Mouse (Mus musculus) hindbrain, embryonic 10.5 days (tissue): ENCODE measurements around the gene Cox7c. TPM values are rescaled to one million over a fixed set of nuclear protein-coding genes. Genes with fewer than 3 reads are reported as not detected.
"Not testable (repeated sequence)": the region's sequence is repeated elsewhere in the genome, so short reads cannot be mapped to it uniquely, and the experiment has no call there.

ENCODE experiments used
- DNase-seq: peaks from one replicate; pipeline ENCODE4 v3.0.0-alpha.2; 2017; ENCODE audit warnings: low spot score
- H3K27ac ChIP-seq: fragments of 300-500 bp; sonication (generic); 2 replicates; pipeline ENCODE4 v1.5.1; 2016; ENCODE audit warnings: mild to moderate bottlenecking, moderate library complexity
- H3K27me3 ChIP-seq: fragments of 300-500 bp; sonication (generic); 2 replicates; pipeline ENCODE4 v1.6.1; 2016; ENCODE audit warnings: mild to moderate bottlenecking; ENCODE audit not compliant: poor library complexity, insufficient read depth, severe bottlenecking
- H3K36me3 ChIP-seq: fragments of 300-500 bp; sonication (generic); 2 replicates; pipeline ENCODE4 v1.6.1; 2016; ENCODE audit warnings: mild to moderate bottlenecking, moderate library complexity
- H3K4me1 ChIP-seq: fragments of 300-500 bp; sonication (generic); replicated peaks from 2 replicates; pipeline ENCODE4 v1.6.1; 2016; ENCODE audit warnings: mild to moderate bottlenecking
- H3K4me3 ChIP-seq: fragments of 300-500 bp; sonication (generic); 2 replicates; pipeline ENCODE4 v1.5.1; 2016; ENCODE audit warnings: mild to moderate bottlenecking, moderate library complexity
- H3K9me3 ChIP-seq: fragments of 300-500 bp; sonication (generic); 2 replicates; pipeline ENCODE4 v1.6.1; 2016; ENCODE audit warnings: mild to moderate bottlenecking, moderate library complexity
- WGBS: fragments of 180-500 bp; shearing (Covaris S2); methylation state at CpG from one replicate; pipeline ENCODE4 v1.1.7; 2016; 5-methylcytosine and 5-hydroxymethylcytosine counted together
- polyA plus RNA-seq: library from polyadenylated mRNA; unstranded; fragments of >200 nt; fragmentation: Nextera tagmentation; extraction: Ambion mirVana; gene quantifications from 2 replicates; pipeline ENCODE4 v1.2.1, GENCODE M21; 2016

The Cox7c gene
- 623 and 650 TPM in 2 replicates for polyA plus RNA-seq

DNA sequence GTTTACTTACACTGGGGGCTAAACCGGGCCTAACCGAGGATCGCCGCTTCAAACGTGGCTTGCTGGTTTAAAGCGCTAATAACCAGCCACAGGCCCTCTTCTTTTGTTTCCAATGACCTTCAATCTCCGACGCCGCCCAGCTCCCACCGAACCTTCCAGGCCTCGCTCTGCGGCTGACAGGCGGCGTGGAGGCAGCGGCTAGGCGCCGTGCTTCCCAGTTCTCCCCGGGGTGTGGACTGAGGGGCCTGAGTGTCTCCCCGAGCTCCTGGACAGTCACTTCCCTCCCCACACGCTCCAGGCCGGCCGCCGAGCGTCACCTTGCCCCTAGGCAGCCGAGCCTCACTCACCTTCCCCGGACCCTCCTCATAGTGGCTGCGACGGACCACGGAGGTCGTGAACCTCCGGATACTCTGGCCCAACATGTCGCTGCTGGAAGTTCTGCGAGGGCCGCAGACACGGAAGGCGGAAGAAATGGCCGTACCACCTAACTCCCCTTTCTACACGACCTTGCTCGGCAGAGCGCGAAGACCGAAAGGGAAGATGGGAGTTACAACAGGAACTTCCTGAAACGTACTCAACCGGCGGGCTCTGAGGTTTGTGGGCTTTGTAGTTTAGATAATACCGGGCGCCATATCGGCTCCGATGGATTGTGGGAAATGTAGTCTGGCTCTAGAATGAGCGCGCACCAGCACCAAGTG, at the start of gene Cox7c:
Gene Cox7c, minus strand, starts transcription at position 651 of the 698 bp plus-strand sequence.
- peak within 1 kb of the TSS; percentile 99 for H3K27ac ChIP-seq
- 0 out of 2 replicates have a peak, but pooled peaks cover 2% of the 10 kb centered on the region for H3K4me1 ChIP-seq
- H3K4me3 ChIP-seq, result peak within 1 kb of the TSS; percentile 95
- under 1% methylated on average over 51 of the region's 51 CpGs for WGBS
- no peaks in the 10 kb centered on the region for H3K9me3 ChIP-seq
- peak; percentile 86 for DNase-seq
- no peaks in the 10 kb centered on the region for H3K27me3 ChIP-seq
- H3K36me3 ChIP-seq, result peaks cover 33% of the 10 kb centered on the region

DNA sequence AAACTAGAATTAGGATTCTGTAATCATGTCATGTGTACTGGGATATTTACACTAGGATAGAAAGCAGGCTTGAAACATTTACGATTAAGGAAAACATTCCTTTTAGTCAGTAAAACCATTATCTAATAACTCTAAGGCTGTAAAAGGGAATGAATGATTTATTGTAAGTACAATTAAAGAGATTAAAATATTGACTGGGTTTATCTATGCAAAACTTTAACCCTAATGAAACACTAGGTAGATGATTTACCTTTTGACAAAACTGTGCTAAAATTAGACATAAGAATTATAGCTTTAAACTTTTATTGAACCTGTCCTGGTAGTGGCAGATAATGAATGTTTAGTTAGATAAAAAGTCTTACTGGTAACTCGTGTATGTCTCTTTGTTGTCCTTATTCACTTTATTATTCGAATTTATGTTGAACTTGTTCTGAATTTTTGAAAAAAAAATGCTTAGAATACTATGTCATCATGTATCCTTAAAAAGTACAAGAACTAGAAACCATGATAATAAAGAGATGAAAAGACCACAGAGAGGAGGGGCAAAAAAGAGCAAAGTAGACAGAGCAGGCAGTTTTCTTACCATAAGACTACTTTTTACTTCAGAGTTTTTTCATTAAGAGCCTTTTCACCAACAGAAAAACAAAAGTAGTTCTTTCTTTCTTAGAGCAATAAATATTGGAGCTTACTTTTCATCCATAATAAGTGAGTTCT, 21.5 kb upstream of the Cox7c start:
- no peaks in the 10 kb centered on the region for H3K9me3 ChIP-seq
- H3K27me3 ChIP-seq, result no peaks in the 10 kb centered on the region
- no peaks in the 10 kb centered on the region for H3K36me3 ChIP-seq
- DNase-seq, result no peak
- no peak overlapping the region for H3K27ac ChIP-seq
- 79% methylated on average over 3 of the region's 3 CpGs for WGBS
- no peaks in the 10 kb centered on the region for H3K4me1 ChIP-seq
- no peak overlapping the region for H3K4me3 ChIP-seq

DNA sequence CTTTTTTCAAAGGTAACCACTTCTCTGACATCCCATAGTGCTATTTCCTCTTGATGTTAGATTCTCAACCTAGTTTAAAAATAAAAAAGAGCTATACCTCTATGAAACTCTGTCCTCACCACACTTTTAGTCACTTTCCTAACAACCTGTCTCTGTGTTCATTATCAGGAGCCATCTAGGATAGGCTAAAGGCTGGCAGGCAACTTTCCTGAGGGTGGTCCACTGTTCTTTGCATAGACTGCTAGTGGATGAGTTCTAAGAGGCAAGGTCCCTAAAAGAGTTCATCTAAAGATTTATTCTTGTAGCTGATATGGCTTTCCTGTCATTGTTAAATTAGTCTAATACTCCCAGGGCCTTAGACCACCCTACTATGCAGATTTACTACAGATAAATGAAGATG, 20.8 kb upstream of the Cox7c start:
- Histone ChIP-seq H3K27me3 (no peaks in the 10 kb centered on the region), H3K27ac (no peak overlapping the region), H3K4me1 (no peaks in the 10 kb centered on the region), H3K36me3 (no peaks in the 10 kb centered on the region), H3K4me3 (no peak overlapping the region), H3K9me3 (no peaks in the 10 kb centered on the region)
- no peak for DNase-seq

DNA sequence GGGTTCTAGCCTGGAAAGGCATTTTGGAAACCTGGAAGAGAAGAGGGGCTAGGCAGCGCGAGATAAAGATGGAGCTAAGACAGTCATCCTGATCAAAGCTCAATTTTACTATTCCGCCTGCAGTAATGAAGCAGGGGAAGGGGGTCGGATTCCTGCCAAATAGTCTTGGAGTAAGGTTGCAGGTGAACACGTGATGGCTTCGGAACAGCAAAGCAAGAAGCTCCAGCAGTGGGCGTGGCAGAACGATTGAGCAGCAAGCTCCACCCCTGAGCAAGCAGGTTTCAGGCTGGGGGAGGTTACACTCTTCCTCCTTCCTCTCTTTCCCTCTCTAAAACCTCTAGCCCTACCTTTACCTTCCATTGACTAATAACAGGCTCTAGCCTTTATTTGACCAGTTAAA, 7.4 kb upstream of the Cox7c start:
- DNase-seq, H3K4me1 ChIP-seq, H3K9me3 ChIP-seq, H3K36me3 ChIP-seq, H3K27ac ChIP-seq, H3K27me3 ChIP-seq, H3K4me3 ChIP-seq: not testable (repeated sequence)
- whole genome bisulfite sequencing, result 28% methylated on average over 8 of the region's 8 CpGs

DNA sequence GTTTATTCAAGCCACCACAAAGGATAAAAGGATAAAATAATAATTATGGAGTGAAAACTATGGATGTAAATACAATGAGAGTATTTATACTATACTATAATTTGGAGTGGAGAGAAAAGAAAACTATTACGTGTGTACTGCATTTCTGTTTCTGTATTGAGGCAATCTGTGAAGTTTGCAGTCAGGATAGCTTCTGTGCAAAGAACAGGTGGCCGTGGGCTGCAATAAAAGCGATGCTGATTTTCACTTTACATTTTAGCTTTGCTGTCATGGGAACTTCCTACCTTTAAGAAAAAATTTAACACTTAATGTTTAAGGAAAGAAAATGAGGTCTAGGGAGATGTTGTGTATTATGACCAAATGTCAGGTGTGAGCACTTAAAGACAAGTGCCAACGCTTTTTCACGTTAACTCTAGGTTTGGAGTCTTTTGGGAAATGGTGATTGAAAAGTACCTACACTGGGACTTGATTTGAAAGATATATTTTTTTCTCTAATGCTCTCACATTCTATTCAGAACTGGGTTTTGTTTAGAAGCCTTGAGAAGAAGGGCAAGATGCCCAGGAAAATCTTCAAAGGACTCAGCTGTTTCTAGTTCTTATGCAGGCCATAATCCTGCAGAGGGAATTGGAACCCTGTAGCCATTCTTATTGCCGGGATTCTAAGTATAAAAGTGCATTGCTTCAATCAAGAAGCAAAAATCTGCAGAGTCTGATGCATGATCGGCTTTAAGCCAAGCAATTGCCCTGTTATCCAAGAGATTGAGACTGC, 41.6 kb downstream of the Cox7c start:
- Histone ChIP-seq H3K4me3 (no peak overlapping the region), H3K27me3 (no peaks in the 10 kb centered on the region), H3K36me3 (no peaks in the 10 kb centered on the region), H3K27ac (no peak overlapping the region), H3K9me3 (no peaks in the 10 kb centered on the region), H3K4me1 (no peaks in the 10 kb centered on the region)
- WGBS, result 86% methylated on average over 7 of the region's 7 CpGs
- no peak for DNase-seq
